Mouse (Mus musculus) adrenal gland, adult (tissue): Measurements from ENCODE around the gene Hbb-y.
"Not testable (repeated sequence)": the region's sequence is repeated elsewhere in the genome, so short reads cannot be mapped to it uniquely, and the experiment has no call there.

Experiments
- DNase-seq, 2 experiments: peaks; one replicate each; pipeline ENCODE4 v3.0.0; 2022 to 2023; ENCODE audit warnings: low spot score in 1 of 2; ENCODE audit not compliant: inconsistent age in 2 of 2

Hbb-y gene

GRCm38 (mm10) chr7:103813766-103814165 is 39.2 kb downstream of the Hbb-y start, which contains the start of gene Hbb-bt:
Gene Hbb-bt, minus strand, starts transcription at chr7:103813996.
- DNase-seq = no peak

- DNase-seq = not testable (repeated sequence)
These were observed 39.9 kb downstream of the Hbb-y start for GRCm38 (mm10) chr7:103813152-103813551.

GRCm38 (mm10) chr7:103812174-103812573 is 40.8 kb downstream of the Hbb-y start:
- no peak for DNase-seq

DNA sequence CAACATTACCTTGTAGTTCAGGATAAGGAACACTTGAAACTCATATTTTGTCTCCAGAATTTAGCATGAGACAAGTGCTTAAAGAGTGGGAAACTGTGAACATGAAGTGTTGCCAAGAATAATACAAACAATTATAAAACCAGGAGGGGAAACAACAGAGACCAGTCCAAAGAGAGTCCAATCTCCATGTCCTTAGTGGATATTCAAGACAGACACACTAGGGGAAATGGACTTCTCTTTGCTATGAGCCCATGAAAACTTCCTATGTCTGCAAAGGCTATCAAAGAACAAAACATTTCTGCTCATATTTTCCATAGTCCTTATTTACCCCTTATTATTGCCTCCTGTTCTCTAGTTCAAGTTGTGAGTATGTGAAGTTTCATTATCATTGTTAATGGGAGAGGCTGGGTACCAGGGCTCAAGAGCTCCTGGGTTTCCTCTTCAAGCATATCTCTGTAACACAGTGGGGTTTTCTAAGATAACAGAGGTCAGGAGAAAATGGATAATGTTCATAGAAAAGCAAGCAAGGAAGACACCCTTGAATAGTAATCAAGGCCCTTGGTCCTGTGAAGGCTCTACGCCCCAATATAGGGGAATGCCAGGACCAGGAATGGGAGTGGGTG is 41.7 kb downstream of the Hbb-y start:
- DNase-seq = no peak

- DNase-seq = no peak
These were observed 42.3 kb downstream of the Hbb-y start for GRCm38 (mm10) chr7:103810746-103811145.

DNA sequence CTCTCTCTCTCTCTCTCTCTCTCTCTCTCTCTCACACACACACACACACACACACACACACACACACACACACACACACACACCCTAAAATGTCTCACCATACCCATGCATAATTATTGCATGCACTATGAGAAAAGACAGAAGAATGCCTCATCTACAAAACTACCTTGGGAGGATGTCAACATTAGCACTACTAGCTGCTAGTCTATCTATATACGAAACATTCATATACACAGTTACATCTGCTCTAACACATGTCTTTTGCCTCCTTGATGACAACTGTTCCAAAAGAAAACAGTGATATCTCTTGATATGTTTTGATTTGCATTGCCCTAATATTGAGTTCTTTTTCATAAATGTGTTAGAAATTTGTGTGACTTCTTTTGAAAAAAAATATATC is 42.7 kb downstream of the Hbb-y start:
- no peak for DNase-seq

DNA sequence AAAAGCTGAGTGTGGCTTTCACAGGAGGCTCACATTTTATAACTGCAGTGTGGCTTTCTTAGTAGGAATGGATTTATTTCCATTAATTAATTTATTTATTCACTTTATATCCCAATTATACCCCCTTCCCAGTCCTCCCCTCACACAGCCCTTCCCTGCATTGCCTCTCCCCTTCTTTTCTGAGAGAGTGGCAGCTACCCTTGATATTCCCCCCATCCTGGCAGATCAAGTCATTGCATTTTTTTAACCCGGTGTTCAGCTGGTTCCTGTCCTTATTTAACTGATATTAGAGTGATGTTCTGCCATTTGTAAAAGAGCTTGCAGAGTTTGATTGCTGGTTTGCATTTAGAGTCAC is 43.2 kb downstream of the Hbb-y start:
- DNase-seq = no peak

GRCm38 (mm10) chr7:103808971-103809800 is 43.8 kb downstream of the Hbb-y start:
- DNase-seq = no peak

DNA sequence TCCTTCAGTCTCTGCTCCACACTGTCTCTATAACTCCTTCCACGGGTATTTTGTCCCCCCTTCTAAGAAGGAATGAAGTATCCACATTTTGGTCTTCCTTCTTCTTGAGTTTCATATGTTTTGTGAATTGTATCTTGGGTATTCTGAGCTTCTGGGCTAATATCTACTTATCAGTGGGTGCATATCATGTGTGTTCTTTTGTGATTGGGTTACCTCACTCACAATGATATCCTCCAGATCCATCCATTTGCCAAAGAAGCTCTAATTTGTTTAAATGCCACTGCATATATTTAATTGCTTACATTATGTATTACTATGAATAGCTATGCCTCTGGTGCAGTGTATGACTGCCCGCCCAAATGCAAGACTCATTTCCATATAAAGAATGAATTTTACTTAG is 44.9 kb downstream of the Hbb-y start:
- not testable (repeated sequence) for DNase-seq

GRCm38 (mm10) chr7:103806856-103807255 is 46.2 kb downstream of the Hbb-y start:
- DNase-seq = peak; percentile 4 to 66
